Mouse (Mus musculus) neural tube, embryonic 11.5 days (tissue): Measurements from ENCODE around the gene Sec23ip. TPM values are rescaled to one million over a fixed set of nuclear protein-coding genes. Genes with fewer than 3 reads are reported as not detected.

Experiments
- ATAC-seq: fragments of 200-750 bp; cut with Nextera tagmentation; 2 replicates; pipeline ENCODE4 v1.8.0; 2017; ENCODE audit warnings: moderate number of reproducible peaks, mild to moderate bottlenecking, moderate TSS enrichment, moderate library complexity; ENCODE audit not compliant: insufficient read depth, low FRiP score, low TSS enrichment
- DNase-seq: peaks from one replicate; pipeline ENCODE4 v3.0.0-alpha.2; 2015; ENCODE audit warnings: low spot score
- H3K27ac ChIP-seq: fragments of 300-500 bp; sonication (generic); 2 replicates; pipeline ENCODE4 v1.5.1; 2014; ENCODE audit warnings: low read depth, mild to moderate bottlenecking, low read length
- H3K27me3 ChIP-seq: fragments of 300-500 bp; sonication (generic); 2 replicates; pipeline ENCODE4 v1.6.1; 2014; ENCODE audit warnings: mild to moderate bottlenecking, low read length, mixed read lengths; ENCODE audit not compliant: control insufficient read depth, insufficient read depth
- H3K36me3 ChIP-seq: fragments of 300-500 bp; sonication (generic); 2 replicates; pipeline ENCODE4 v1.6.1; 2014; ENCODE audit warnings: mild to moderate bottlenecking, low read length, moderate library complexity, mixed read lengths; ENCODE audit not compliant: control insufficient read depth, insufficient read depth
- H3K4me1 ChIP-seq: fragments of 300-500 bp; sonication (generic); 2 replicates; pipeline ENCODE4 v1.6.1; 2014; ENCODE audit warnings: low read length, mixed read lengths; ENCODE audit not compliant: control insufficient read depth, insufficient read depth
- H3K4me2 ChIP-seq: fragments of 300-500 bp; sonication (generic); 2 replicates; pipeline ENCODE4 v1.6.1; 2014; ENCODE audit warnings: low read depth, mild to moderate bottlenecking, moderate library complexity
- H3K4me3 ChIP-seq: fragments of 300-500 bp; sonication (generic); 2 replicates; pipeline ENCODE4 v1.5.1; 2014; ENCODE audit warnings: low read depth, low read length
- H3K9ac ChIP-seq: fragments of 300-500 bp; sonication (generic); 2 replicates; pipeline ENCODE4 v1.6.1; 2014; ENCODE audit warnings: mild to moderate bottlenecking, low read length
- H3K9me3 ChIP-seq: fragments of 300-500 bp; sonication (generic); 2 replicates; pipeline ENCODE4 v1.6.1; 2016; ENCODE audit warnings: low read length; ENCODE audit not compliant: control insufficient read depth
- WGBS: fragments of 180-500 bp; shearing (Covaris S2); extraction: QIAGEN DNeasy Blood & Tissue Kit; methylation state at CpG from one replicate; pipeline ENCODE4 v1.1.7; 2014; 5-methylcytosine and 5-hydroxymethylcytosine counted together
- polyA plus RNA-seq: library from polyadenylated mRNA; unstranded; fragments of >200 nt; fragmentation: Nextera tagmentation; extraction: Ambion mirVana; gene quantifications from 2 replicates; pipeline ENCODE4 v1.2.1, GENCODE M21; 2014

Gene Sec23ip
- polyA plus RNA-seq, 1 experiment from 2014 or later: 47.8 TPM

DNA sequence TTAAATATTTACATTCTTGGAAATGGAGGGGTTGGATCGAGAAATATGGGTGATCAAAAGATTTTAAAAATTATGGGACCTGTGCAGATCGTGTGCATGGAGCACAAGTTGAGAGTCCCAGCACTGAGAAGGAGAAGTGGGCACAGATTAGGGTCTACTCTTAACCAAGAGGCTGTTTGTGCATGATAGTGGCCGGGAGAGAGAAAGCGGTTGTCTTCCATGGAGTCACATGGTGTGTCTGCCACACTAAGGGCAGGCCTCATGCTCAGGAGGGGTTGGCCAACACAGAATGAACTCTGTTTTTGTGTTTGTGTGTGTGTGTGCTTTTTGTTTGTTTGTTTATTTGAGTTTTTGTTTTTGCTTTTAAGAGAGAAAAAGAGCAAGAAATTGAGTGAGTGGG, 7.3 kb downstream of the Sec23ip start:
- no peaks in the 10 kb centered on the region; the same call in 1 of the 2 replicates for H3K4me1 ChIP-seq
- DNase-seq: no peak
- H3K9ac ChIP-seq: no peak overlapping the region
- H3K4me3 ChIP-seq: no peak overlapping the region
- no peak for ATAC-seq
- no peaks in the 10 kb centered on the region for H3K27me3 ChIP-seq
- no peaks in the 10 kb centered on the region for H3K9me3 ChIP-seq
- H3K4me2 ChIP-seq: no peak overlapping the region
- no peak overlapping the region for H3K27ac ChIP-seq
- WGBS: 87% methylated on average over 4 of the region's 4 CpGs
- H3K36me3 ChIP-seq: peaks cover 24% of the 10 kb centered on the region

DNA sequence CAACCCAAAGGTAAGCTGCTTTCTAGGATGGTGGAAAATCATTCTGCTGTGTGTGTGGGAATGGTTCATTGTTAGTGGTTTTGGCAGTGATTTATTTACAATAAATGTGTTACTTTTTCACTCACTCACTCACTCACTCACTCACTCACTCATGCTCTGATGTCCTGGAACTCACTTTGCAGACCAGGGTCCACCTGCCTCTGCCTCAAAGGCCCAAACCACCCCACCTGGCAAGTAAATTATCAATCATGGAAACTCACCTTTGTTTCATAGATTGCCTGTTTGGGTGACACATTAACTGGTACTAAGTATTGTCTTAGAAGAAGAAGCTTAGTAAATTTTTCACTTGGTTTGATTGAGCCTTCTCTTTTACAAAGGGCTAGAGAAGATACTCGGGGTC, 10.7 kb downstream of the Sec23ip start:
- Histone ChIP-seq H3K4me2 (no peak overlapping the region), H3K9ac (no peak overlapping the region), H3K4me1 (no peaks in the 10 kb centered on the region), H3K27me3 (no peaks in the 10 kb centered on the region), H3K9me3 (no peaks in the 10 kb centered on the region), H3K27ac (no peak overlapping the region), H3K36me3 (peaks cover 29% of the 10 kb centered on the region), H3K4me3 (no peak overlapping the region)
- ATAC-seq (no peak), DNase-seq (no peak)
- 93% methylated on average over 1 of the region's 1 CpGs for WGBS

DNA sequence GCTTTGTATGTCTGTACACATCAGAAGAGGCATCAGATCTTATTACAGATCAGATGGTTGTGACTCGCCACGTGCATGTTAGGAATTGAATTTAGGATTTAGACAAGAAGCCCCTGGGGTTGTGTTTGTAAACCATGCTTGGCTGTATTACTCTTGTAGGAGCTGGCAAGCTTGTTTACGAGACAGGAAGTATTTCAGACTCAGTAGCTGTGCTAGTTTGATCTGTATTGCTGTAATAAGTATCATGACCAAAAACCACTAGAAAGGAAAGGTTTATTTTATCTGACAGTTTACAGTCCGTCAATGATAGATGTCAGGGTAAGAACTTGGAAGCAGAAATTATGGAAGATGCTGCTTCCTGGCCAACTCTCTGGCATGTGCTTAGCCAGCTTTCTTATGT, 14.2 kb downstream of the Sec23ip start:
- no peak overlapping the region for H3K27ac ChIP-seq
- no peak overlapping the region for H3K4me2 ChIP-seq
- H3K4me3 ChIP-seq: no peak overlapping the region
- no peaks in the 10 kb centered on the region for H3K9me3 ChIP-seq
- no peak for ATAC-seq
- no peak overlapping the region for H3K9ac ChIP-seq
- WGBS: 91% methylated on average over 4 of the region's 4 CpGs
- DNase-seq: no peak
- H3K36me3 ChIP-seq: peaks cover 39% of the 10 kb centered on the region
- no peaks in the 10 kb centered on the region for H3K27me3 ChIP-seq
- no peaks in the 10 kb centered on the region for H3K4me1 ChIP-seq

DNA sequence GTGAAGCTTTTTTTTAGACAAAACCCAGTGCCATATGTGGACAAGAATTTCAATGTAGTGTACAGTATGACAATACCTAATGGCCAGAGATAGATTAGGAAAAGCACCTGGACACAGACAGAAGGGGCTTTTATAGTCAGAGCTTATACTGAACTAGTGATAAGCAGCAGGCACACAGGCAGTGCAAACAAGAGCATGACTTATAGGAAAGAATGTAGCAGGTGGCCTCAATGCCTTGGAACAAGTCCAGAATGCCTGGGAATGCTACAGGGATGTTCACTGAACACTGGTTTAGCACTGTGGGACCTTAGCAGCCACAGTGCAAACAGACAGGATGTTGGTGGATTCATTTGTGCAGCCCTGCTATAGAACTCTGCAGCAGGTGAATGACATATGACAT, 22.0 kb downstream of the Sec23ip start:
- no peaks in the 10 kb centered on the region for H3K9me3 ChIP-seq
- H3K36me3 ChIP-seq: peaks cover 18% of the 10 kb centered on the region
- no peak for ATAC-seq
- H3K4me3 ChIP-seq: no peak overlapping the region
- no peak overlapping the region for H3K27ac ChIP-seq
- no peaks in the 10 kb centered on the region for H3K27me3 ChIP-seq
- no peak for DNase-seq
- H3K4me1 ChIP-seq: no peaks in the 10 kb centered on the region
- no peak overlapping the region for H3K4me2 ChIP-seq
- H3K9ac ChIP-seq: no peak overlapping the region

DNA sequence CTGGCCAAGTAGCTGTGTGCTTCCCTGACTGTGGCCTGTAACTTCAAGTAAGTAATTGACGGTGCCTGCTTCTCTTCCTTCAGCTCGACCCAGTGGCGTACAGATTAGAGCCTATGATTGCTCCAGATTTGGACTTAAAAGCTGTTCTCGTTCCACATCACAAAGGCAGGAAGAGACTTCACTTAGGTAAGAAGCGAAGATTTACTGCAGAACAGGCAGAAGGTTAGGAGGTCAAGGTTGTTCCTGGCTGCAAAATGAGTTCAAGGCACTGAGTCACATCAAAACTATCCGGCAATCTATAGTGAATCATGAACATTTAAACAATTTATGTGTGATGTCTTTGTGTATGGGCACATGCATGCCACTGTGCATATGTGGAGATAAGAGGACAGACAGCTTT, 32.5 kb downstream of the Sec23ip start:
- no peaks in the 10 kb centered on the region; the same call in 1 of the 2 replicates for H3K36me3 ChIP-seq
- no peak overlapping the region for H3K27ac ChIP-seq
- DNase-seq (no peak), ATAC-seq (no peak)
- no peak overlapping the region for H3K9ac ChIP-seq
- WGBS: 86% methylated on average over 6 of the region's 6 CpGs
- no peak overlapping the region for H3K4me2 ChIP-seq
- no peaks in the 10 kb centered on the region for H3K9me3 ChIP-seq
- no peaks in the 10 kb centered on the region for H3K4me1 ChIP-seq
- H3K27me3 ChIP-seq: no peaks in the 10 kb centered on the region
- H3K4me3 ChIP-seq: no peak overlapping the region

DNA sequence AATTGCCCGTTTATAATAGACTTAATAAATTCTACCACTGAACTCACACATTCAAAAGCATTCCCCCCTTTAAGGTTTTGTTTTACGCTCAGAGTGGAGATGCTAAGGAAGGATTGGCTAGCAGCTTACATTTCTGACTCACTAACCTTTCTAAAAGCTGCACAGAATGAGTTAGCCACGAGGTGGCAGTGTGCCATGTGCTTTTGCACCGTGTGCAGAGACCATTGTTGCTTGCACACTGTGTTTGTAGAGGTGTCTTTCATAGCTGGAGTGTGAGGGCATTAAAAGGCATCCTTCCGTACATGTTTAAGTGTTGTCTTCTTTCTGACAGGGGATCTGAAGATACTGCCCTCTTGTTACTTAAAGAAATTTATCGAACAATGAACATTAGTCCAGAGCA, 34.6 kb downstream of the Sec23ip start:
- no peak for ATAC-seq

DNA sequence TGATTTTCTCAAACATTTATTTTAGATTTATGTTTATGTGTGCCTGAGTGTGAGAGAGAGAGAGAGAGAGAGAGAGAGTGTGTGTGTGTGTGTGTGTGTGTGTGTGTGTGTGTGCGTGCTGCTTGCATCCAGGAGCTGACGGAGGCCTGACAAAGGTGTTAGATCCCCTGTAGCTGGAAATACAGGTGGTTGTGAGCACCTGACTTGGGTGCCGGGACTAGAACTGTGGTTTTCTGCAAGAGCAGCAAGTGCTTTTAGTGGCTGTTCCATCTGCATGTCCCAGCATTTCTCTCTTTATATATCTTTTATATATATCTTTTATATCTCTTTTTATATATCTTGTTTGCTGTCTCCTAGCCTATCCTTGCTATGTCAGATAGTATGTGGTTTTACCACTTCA, 37.1 kb downstream of the Sec23ip start:
- Histone ChIP-seq H3K4me2 (no peak overlapping the region), H3K27ac (no peak overlapping the region), H3K36me3 (peaks cover 3% of the 10 kb centered on the region), H3K9me3 (no peaks in the 10 kb centered on the region), H3K4me3 (no peak overlapping the region), H3K4me1 (no peaks in the 10 kb centered on the region), H3K9ac (no peak overlapping the region), H3K27me3 (no peaks in the 10 kb centered on the region)
- DNase-seq (no peak), ATAC-seq (no peak)
- 96% methylated on average over 3 of the region's 3 CpGs for WGBS

More for the DNA sequence above, 34.6 kb downstream of the Sec23ip start:
- Histone ChIP-seq H3K4me1 (no peaks in the 10 kb centered on the region), H3K9me3 (no peaks in the 10 kb centered on the region), H3K9ac (no peak overlapping the region), H3K27ac (no peak overlapping the region), H3K4me2 (no peak overlapping the region), H3K36me3 (no peaks in the 10 kb centered on the region; the same call in none of the 2 replicates), H3K4me3 (no peak overlapping the region), H3K27me3 (no peaks in the 10 kb centered on the region)
- 53% methylated on average over 6 of the region's 6 CpGs for WGBS
- peak; percentile 76 for DNase-seq

DNA sequence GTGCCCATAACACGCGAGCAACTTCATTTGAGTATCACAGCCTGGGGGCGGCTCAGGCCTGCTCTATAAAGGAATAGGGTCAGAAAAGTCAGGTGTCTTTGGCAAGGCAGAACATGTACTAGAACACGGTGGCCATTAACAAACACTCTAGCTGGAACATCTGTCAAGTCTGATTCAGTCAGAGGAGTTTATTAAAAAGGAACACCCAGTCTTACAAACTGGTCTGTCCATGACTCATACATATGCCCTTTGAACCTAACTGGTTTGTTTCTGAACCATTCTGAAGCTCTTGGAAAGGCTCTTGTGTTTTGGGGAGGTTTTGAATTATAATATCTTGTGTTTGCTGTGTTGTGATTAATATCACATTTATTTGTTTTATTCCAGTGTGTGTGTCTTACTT, 45.3 kb downstream of the Sec23ip start:
- H3K4me2 ChIP-seq: no peak overlapping the region
- H3K4me3 ChIP-seq: no peak overlapping the region
- ATAC-seq (no peak), DNase-seq (no peak)
- no peaks in the 10 kb centered on the region for H3K9me3 ChIP-seq
- H3K27me3 ChIP-seq: no peaks in the 10 kb centered on the region
- H3K9ac ChIP-seq: no peak overlapping the region
- peaks cover 3% of the 10 kb centered on the region; the same call in 1 of the 2 replicates for H3K36me3 ChIP-seq
- 85% methylated on average over 4 of the region's 4 CpGs for WGBS
- H3K4me1 ChIP-seq: no peaks in the 10 kb centered on the region
- no peak overlapping the region for H3K27ac ChIP-seq

DNA sequence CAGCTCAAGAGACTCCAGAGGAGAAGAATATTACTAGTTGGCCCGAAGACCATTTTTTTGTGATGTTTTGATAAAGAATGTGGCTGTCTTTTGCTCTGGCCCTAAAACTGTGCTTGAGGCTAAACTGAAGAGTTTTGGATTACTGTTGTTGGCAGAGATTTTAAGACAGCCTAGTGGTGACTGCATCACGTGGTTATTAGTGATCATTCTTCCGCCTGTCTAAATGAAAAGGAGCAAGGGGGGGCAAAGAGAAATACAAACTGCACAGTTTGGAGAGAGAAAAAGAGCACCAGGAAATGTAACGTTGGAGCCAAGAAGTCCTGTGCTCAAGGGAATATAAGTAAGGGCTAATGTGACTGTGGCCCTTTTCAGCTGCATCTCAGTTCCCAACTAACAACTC, 48.7 kb downstream of the Sec23ip start:
- H3K9me3 ChIP-seq: no peaks in the 10 kb centered on the region
- ATAC-seq: no peak
- no peak overlapping the region for H3K4me2 ChIP-seq
- no peaks in the 10 kb centered on the region for H3K4me1 ChIP-seq
- H3K27ac ChIP-seq: no peak overlapping the region
- H3K27me3 ChIP-seq: no peaks in the 10 kb centered on the region
- no peak overlapping the region for H3K4me3 ChIP-seq
- no peak overlapping the region for H3K9ac ChIP-seq
- 85% methylated on average over 4 of the region's 4 CpGs for WGBS
- no peaks in the 10 kb centered on the region for H3K36me3 ChIP-seq
- no peak for DNase-seq
